Mouse (Mus musculus) midbrain, embryonic 13.5 days (tissue): Measurements from ENCODE around the gene Olfr1369-ps1. TPM values are rescaled to one million over a fixed set of nuclear protein-coding genes. Genes with fewer than 3 reads are reported as not detected.

Experiments
- polyA plus RNA-seq: library from polyadenylated mRNA; unstranded; fragments of >200 nt; fragmentation: Nextera tagmentation; extraction: Ambion mirVana; gene quantifications from 2 replicates; pipeline ENCODE4 v1.2.1, GENCODE M21; 2015

The Olfr1369-ps1 gene
- polyA plus RNA-seq, 1 experiment from 2014 or later, result 0.05 TPM

Other genes with a start within 250 kb of the Olfr1369-ps1 start
- not detected in 2 replicates for gene Olfr1370, start 36.5 kb upstream of the Olfr1369-ps1 start, polyA plus RNA-seq
- not detected in 2 replicates for gene Olfr263, start 18.2 kb downstream of the Olfr1369-ps1 start, polyA plus RNA-seq
- not detected in 2 replicates for gene Olfr1368, start 34.4 kb downstream of the Olfr1369-ps1 start, polyA plus RNA-seq
- gene Trim27, start 68.0 kb downstream of the Olfr1369-ps1 start, polyA plus RNA-seq, result 87.2 and 95.5 TPM in 2 replicates
- not detected in 2 replicates for gene Gpx5, start 181.2 kb downstream of the Olfr1369-ps1 start, polyA plus RNA-seq
- not detected in 2 replicates for gene Gpx6, start 200.6 kb downstream of the Olfr1369-ps1 start, polyA plus RNA-seq
- not detected in 2 replicates for gene Olfr1367, start 235.4 kb downstream of the Olfr1369-ps1 start, polyA plus RNA-seq